Mouse (Mus musculus) megakaryocyte-erythroid progenitor cell, adult 5-6 weeks (primary cell): ENCODE data around the gene Acot5. TPM values are rescaled to one million over a fixed set of nuclear protein-coding genes. Genes with fewer than 3 reads are reported as not detected.

Experiments used
- ATAC-seq: replicated peaks from 2 replicates; pipeline ENCODE4 v1.8.0; 2016; ENCODE audit warnings: mild to moderate bottlenecking, inconsistent platforms; ENCODE audit not compliant: severe bottlenecking, poor library complexity, low FRiP score, low TSS enrichment
- total RNA-seq, 2 experiments: library from RNA; stranded (forward) in 1 of 2; stranded (reverse) in 1 of 2; fragments of 200-1000, 215-1000 nt in 1 of 2; fragments of >200 nt in 1 of 2; fragmentation: Nextera tagmentation in 1 of 2; gene quantifications; 2 replicates each; pipeline ENCODE4 v1.2.3; 2014 to 2017

Gene Acot5
- total RNA-seq, 2 experiments from 2014 or later: not detected

DNA sequence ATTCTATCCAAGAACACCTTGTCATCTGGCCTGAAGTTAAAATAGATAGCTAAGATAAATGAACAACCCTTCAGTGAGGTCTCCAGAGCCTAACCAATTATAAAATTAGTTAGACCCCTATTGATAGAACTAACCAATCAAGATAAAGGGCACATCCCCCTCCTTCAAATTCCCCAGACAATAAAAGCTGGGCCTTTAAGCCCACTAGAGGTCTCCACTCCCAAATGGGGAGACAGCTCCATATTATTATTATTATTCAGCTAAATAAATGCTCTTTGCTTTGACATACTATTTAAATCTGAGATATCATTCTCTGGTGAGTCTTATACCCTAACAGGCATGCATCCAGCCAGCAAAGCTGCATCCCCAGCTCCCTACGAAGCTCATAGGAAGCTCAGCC is 40.8 kb downstream of the Acot5 start:
- no peak for ATAC-seq

DNA sequence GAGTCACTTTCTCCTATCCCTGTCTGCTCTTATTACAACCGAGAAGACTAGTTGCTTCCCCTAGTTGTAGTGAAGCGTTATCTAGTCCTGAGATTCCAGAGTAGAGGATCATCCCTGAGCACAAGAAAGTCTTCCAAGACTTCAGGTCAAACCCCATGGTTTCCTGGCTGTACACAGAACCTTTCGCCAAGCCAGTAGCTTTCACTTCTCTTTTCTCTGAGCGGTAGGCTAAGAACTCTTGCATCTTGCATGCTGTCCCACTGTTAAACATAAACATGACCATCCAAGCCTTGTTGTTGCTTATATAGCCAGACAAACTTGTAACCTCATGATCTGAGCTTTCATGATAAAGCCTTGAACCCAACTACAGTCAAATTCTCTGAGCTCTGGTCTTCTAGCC is 41.7 kb downstream of the Acot5 start:
- ATAC-seq: no peak

DNA sequence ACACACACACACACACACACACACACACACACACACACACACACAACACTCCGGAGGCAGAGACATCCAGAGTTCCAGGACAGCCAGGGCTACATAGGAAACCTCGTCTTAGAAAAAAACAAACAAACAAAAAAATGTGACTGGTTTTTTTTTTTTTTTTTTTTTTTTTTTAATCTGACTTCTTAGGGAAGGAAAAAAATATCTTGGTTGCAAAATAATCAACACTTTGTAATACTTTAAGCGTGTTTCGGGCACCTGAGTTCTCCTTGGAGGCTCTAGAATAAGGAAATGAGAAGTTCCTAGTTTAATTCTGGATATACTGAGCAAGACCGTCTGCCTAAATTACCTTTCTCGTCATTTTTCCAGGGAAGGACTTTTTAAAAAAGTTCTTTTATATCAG is 44.6 kb downstream of the Acot5 start:
- no peak for ATAC-seq

DNA sequence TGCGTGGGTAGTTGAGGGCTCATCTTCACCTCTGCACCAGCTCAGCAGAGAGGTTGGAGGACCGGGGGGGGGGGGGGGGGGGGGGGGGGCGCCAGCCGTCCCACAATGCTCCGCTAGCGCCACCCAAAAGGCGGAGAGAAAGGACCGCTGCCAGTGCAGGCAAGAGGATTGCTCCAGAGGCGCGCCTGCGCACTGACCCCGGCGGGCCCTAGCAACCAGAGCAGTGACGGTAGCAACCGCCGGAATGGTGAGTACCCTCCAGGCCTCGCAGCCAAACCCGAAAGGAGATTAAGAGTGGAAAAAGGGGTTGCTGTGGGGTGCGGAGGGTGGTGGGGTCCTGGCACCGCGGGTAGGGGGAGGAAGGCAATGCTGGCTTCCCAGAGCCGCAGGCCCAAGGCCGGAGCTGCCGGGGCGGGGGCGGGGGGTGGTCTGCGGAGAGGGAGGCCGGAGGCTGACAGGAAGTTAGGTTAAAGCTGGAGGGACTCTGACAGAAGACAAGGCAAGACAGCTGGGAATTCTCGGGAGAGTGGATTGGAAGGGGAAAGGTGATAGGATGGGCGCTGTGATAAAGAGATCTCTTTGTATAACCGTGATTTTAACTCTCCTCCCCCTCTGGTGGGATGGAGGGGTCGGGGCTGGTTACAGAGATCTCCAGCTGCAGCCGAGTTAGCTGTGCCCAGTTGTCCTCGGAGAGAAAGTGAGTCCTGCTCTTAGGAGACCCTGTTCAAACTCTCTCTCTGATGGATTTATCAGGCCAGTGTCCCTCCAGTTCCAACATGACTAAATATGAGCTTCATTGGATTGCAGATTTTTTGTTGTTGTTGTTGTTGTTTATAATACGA is 45.2 kb downstream of the Acot5 start, which contains the start of gene Dnal1:
Dnal1 (plus strand) TSS at position 214 of the 842 bp plus-strand sequence.
- ATAC-seq: peak; percentile 97

DNA sequence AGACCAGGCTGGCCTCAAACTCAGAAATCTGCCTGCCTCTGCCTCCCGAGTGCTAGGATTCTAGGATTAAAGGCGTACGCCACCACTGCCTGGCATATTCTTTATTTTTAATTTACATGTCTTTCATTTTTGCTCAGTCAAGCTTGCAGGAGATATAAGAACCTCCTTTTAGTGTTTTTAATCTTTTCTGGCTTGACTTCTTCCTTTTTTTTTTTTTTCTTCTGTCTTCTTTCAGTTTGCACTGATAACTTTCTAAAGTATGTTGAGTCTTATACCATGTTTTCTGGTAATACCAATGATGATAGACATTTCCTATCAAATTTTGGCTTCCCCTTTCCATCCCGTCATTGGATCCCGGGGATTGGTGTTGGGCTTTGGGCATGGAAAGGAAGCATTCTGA is 50.5 kb downstream of the Acot5 start:
- no peak for ATAC-seq

Other genes with a start within 250 kb of the Acot5 start
- 14.6 and 24.8 TPM in 2 replicates for gene Numb, start 147.4 kb upstream of the Acot5 start, total RNA-seq (2014; fragmentation: Nextera tagmentation)
- gene Numb, start 147.4 kb upstream of the Acot5 start, total RNA-seq (2017): 8.8 and 11.7 TPM in 2 replicates
- 15.3 and 18.2 TPM in 2 replicates for gene Riox1, start 118.7 kb upstream of the Acot5 start, total RNA-seq (2014; fragmentation: Nextera tagmentation)
- gene Riox1, start 118.7 kb upstream of the Acot5 start, total RNA-seq (2017): 12.5 and 15.5 TPM in 2 replicates
- not detected in 2 replicates for gene Heatr4, start 84.5 kb upstream of the Acot5 start, total RNA-seq (2014; fragmentation: Nextera tagmentation)
- not detected in 2 replicates for gene Heatr4, start 84.5 kb upstream of the Acot5 start, total RNA-seq (2017)
- gene Acot2, start 81.5 kb upstream of the Acot5 start, total RNA-seq (2014; fragmentation: Nextera tagmentation): 10.3 and 11.5 TPM in 2 replicates
- gene Acot2, start 81.5 kb upstream of the Acot5 start, total RNA-seq (2017): 17.8 and 18.6 TPM in 2 replicates
- gene Acot1, start 59.8 kb upstream of the Acot5 start, total RNA-seq (2014; fragmentation: Nextera tagmentation): not detected in 2 replicates
- 4.4 and 5.9 TPM in 2 replicates for gene Acot1, start 59.8 kb upstream of the Acot5 start, total RNA-seq (2017)
- gene Acot4, start 30.9 kb upstream of the Acot5 start, total RNA-seq (2014; fragmentation: Nextera tagmentation): not detected in 2 replicates
- gene Acot4, start 30.9 kb upstream of the Acot5 start, total RNA-seq (2017): 0.19 TPM in 1 of 2 replicates, not detected in the other
- gene Gm49366, start 30.4 kb upstream of the Acot5 start, total RNA-seq (2014; fragmentation: Nextera tagmentation): not detected in 2 replicates
- not detected in 2 replicates for gene Gm49366, start 30.4 kb upstream of the Acot5 start, total RNA-seq (2017)
- gene Acot3, start 17.2 kb upstream of the Acot5 start, total RNA-seq (2014; fragmentation: Nextera tagmentation): not detected in 2 replicates
- gene Acot3, start 17.2 kb upstream of the Acot5 start, total RNA-seq (2017): not detected in 2 replicates
- 6.9 and 11.3 TPM in 2 replicates for gene Acot6, start 31.3 kb downstream of the Acot5 start, total RNA-seq (2014; fragmentation: Nextera tagmentation)
- gene Acot6, start 31.3 kb downstream of the Acot5 start, total RNA-seq (2017): 4.1 and 4.7 TPM in 2 replicates
- gene Dnal1, start 45.0 kb downstream of the Acot5 start, total RNA-seq (2014; fragmentation: Nextera tagmentation): 0.26 and 3.9 TPM in 2 replicates
- gene Dnal1, start 45.0 kb downstream of the Acot5 start, total RNA-seq (2017): 1.4 and 2.3 TPM in 2 replicates
- not detected in 2 replicates for gene Pnma1, start 79.2 kb downstream of the Acot5 start, total RNA-seq (2014; fragmentation: Nextera tagmentation)
- 1.2 TPM in 1 of 2 replicates, not detected in the other for gene Pnma1, start 79.2 kb downstream of the Acot5 start, total RNA-seq (2017)
- gene Elmsan1, start 149.6 kb downstream of the Acot5 start, total RNA-seq (2014; fragmentation: Nextera tagmentation): 29.6 and 42.1 TPM in 2 replicates
- 12.9 and 13.2 TPM in 2 replicates for gene Elmsan1, start 149.6 kb downstream of the Acot5 start, total RNA-seq (2017)
- 35.1 and 43.9 TPM in 2 replicates for gene Ptgr2, start 215.9 kb downstream of the Acot5 start, total RNA-seq (2014; fragmentation: Nextera tagmentation)
- gene Ptgr2, start 215.9 kb downstream of the Acot5 start, total RNA-seq (2017): 72.3 and 96.3 TPM in 2 replicates
- gene Zfp410, start 247.5 kb downstream of the Acot5 start, total RNA-seq (2014; fragmentation: Nextera tagmentation): 73.5 and 91.4 TPM in 2 replicates
- gene Zfp410, start 247.5 kb downstream of the Acot5 start, total RNA-seq (2017): 61.7 and 63.0 TPM in 2 replicates